Mouse (Mus musculus) olfactory bulb, adult 2 months (tissue): Measurements from ENCODE around the gene Gm13271.

ENCODE experiments used
- CTCF ChIP-seq: fragments of 200-500 bp; IDR thresholded peaks from 2 replicates; pipeline ENCODE4 v1.5.1; 2012; ENCODE audit warnings: low read depth, mild to moderate bottlenecking, low read length, moderate library complexity; ENCODE audit not compliant: insufficient read depth
- POLR2A ChIP-seq: fragments of 200-500 bp; IDR thresholded peaks from 2 replicates; pipeline ENCODE4 v1.6.1; 2012; ENCODE audit warnings: mild to moderate bottlenecking, low read depth, low read length, moderate library complexity; ENCODE audit not compliant: insufficient read depth

GRCm38 (mm10) chr4:88744207-88744606, 10.5 kb upstream of the Gm13271 start:
- TF ChIP-seq CTCF = no peak
- TF ChIP-seq POLR2A = no peak
